Mouse (Mus musculus) monocyte, adult 2 months (primary cell): ENCODE results near the gene Stx11.
"Not testable (repeated sequence)": the region's sequence is repeated elsewhere in the genome, so short reads cannot be mapped to it uniquely, and the experiment has no call there.

ENCODE experiments used
- DNase-seq, 2 experiments: peaks; one replicate each; pipeline ENCODE4 v3.0.0; 2022; ENCODE audit warnings: low spot score in 2 of 2, low read depth in 1 of 2

The Stx11 gene

DNA sequence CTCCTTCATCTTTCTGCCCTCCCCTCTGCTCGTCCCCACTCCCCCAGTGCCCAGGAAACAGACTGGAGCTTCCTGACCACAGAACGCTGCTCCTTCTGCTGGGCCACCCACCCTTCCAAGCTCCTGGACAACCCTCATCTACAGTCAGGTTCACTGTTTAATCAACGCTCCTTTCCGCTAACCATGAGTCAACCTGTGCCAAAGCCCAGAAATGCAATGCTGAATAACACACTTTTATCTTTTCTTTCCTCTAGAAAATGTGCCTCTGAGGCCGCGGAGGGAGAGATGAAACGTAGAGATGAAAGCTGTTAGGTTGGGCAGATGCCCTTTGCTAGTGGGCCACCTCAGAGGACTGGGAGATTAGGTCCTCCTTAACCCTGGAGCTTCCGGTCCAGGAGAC, 2.6 kb downstream of the Stx11 start:
- DNase-seq = no peak

GRCm38 (mm10) chr10:12957271-12957670, 6.8 kb downstream of the Stx11 start:
- peak in 1 of 2 experiments; percentile 33 for DNase-seq

- DNase-seq = no peak
These were observed 8.3 kb downstream of the Stx11 start for GRCm38 (mm10) chr10:12955831-12956230.

- not testable (repeated sequence) for DNase-seq
These were observed 12.7 kb downstream of the Stx11 start for GRCm38 (mm10) chr10:12951358-12951757.

GRCm38 (mm10) chr10:12949299-12949698, 14.8 kb downstream of the Stx11 start:
- DNase-seq = no peak

DNA sequence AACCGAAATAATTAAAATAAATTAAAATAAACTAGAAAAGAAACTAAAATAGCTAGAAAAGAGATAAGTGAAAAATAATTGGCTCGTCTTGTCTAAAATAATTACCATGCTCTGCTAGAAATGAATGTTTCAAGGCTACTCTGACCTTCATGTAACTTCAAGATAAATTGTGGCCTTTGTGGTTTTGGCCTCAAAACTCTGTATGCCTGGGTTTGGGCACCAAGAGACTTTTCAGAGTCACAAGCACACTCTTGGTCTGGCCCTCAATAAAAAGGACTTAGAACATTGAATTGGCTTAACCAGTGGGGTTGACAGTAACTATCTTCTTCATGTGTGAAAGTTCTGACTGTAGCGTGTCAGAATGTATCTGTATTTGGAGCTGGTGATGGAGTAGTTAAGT, 16.5 kb downstream of the Stx11 start:
- DNase-seq = no peak

DNA sequence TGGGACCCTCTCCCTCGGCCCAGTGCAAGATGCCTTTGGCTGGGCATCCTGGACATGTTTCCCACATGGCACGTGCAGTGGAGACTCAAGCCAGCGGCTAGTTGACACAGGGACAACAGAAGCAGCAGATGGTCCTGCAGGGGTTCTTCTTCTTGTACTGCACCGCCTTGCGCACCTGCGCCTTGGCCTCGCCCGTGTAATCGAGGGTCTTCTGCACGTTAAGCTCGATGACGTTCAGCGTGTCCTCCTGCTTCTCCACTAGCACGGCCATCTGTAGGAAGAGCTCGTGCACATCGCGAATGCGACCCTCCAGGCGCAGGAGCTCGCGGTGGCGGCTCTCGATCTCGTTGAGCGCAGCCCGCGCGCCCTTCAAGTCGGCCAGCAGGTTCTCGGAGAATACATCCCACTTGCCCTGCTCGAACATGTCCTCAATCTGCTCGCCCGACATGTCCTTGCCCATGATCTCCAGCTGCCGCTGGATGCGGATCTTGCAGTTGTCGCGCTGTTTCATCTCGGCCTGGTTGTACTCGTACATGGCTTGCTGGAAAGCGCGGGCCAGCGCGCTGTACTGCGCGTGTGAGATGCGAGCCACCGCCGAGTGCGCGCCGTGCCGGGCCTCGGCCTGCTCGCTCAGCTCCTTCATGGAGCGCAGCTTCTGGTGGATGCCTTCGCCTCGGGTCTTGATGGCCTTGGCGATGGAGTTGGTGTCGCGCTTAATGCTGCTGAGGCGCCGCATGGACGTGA, 22.9 kb downstream of the Stx11 start:
- no peak for DNase-seq

GRCm38 (mm10) chr10:12938763-12939162, 25.3 kb downstream of the Stx11 start:
- DNase-seq = no peak

- DNase-seq = no peak
These were observed 28.0 kb downstream of the Stx11 start for GRCm38 (mm10) chr10:12936079-12936478.

GRCm38 (mm10) chr10:12935575-12935974, 28.5 kb downstream of the Stx11 start:
- DNase-seq = no peak

- DNase-seq = no peak
These were observed 32.4 kb downstream of the Stx11 start for GRCm38 (mm10) chr10:12931492-12932400.

DNA sequence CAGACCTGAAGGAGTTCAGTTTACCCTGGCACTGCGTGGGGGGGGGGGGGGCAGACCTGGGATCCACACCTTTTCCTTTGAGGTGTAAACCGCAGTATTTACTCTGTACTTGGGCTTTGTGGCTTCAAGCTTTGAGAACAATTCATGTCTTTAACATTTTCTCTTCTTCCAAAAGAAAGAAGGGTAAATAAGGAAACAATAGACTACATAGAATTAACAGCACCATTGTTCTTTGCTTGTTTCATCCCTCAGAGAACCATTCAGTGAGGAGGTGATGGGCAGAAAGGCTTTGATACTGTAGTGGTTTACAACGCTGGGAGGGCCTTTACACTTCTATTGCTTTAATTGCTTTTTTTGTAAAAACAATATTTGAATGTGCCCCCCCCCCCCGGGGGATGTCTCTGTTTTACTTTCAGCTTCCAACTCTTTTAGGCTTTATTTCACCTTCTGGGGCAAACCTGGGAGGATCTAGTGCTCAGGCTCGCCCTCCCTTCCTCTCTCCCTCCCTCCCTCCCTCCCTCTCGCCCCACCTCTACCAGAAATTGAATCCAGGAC, 33.7 kb downstream of the Stx11 start:
- no peak for DNase-seq

DNA sequence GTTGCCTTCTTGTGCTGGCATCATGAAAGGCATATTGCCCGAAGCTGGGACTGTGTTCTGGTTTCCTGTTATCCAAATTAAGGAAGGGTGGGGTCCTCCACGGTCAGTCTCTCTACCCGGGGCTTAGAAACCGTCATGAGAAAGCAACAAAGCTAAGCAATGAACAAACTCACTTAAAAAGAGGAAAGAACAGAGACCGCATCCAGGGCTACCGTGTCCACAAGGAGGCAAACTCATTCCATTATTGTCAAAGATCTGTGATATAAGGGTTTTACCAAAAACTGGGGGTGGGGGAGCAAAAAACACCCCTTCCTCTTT, 34.3 kb downstream of the Stx11 start:
- DNase-seq = peak; percentile 46 to 50

- no peak for DNase-seq
These were observed 34.8 kb downstream of the Stx11 start for GRCm38 (mm10) chr10:12929149-12929856.

- DNase-seq = no peak
These were observed 35.9 kb downstream of the Stx11 start for GRCm38 (mm10) chr10:12928193-12928592.

DNA sequence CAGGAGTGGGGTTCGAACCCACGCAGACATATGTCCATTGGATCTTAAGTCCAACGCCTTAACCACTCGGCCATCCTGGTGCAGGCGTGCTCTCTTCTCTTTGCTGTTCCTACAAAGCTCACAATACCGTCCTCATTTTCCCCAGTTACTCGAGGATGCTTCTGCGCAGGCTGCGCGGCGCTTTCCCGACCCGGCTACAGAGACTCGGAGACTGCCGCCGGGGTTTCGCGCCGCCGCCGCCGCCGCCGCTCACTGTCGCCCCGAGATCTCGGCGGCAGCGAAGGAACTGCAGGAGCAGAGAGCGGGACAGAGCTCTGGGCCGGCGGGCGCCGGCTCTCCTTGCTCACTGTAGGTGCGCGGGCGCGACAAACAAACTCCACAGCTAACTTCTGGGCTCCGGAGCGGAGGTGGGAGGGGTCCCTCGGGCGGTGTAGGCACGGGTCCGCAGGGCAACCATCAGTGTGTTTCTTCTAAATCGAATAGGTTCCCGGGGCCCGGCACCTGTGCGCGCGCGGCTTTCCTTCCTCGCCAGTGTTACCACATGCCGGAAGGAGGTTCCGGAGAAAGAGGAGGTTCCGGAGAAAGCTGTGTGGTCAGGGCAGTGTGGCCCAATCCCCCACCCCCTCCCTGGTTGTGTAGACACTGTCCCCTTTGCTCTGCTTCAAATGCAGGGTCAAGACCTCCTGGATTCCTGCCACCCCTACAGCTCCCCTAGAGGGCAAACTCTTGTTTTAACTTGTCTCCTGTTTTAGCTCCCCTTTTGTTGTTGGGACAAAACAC, 41.3 kb downstream of the Stx11 start:
- DNase-seq = peak; percentile 79 to 93

- DNase-seq = no peak
These were observed 42.0 kb downstream of the Stx11 start for GRCm38 (mm10) chr10:12922077-12922573.

DNA sequence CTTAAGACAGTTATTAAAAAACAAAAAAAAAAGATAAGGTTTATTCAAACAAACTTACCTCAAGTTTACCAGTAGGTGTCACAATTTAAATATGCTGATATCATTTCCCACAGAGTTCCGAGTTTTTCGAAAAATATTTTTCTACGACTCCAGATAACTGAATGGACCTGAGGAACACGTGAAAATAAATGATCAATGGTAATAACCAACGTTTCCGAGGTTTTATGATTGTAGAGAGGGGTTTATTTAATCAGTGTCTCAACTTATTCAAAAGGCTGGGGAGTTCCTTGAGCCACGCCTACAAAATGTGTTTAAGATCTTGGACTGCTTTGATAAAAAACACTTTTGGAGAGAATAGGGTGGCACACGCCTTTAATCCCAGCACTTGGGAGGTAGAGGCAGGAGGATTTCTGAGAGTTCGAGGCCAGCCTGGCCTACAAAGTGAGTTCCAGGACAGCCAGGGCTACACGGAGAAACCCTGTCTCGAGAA, 42.5 kb downstream of the Stx11 start:
- no peak for DNase-seq

GRCm38 (mm10) chr10:12919287-12919686, 44.8 kb downstream of the Stx11 start:
- DNase-seq = no peak

- DNase-seq = no peak
These were observed 46.5 kb downstream of the Stx11 start for GRCm38 (mm10) chr10:12917626-12918025.
